Mouse (Mus musculus) kidney, postnatal 10 days (tissue): ENCODE measurements around the gene Ppfibp1.

Experiments used
- DNase-seq: peaks from one replicate; pipeline ENCODE4 v3.0.0; 2021; ENCODE audit warnings: mixed read lengths

Ppfibp1 gene

GRCm38 (mm10) chr6:146883426-146883825 is 4.9 kb upstream of the Ppfibp1 start:
- DNase-seq: no peak

- no peak for DNase-seq
Measured at GRCm38 (mm10) chr6:146884171-146884570, 4.1 kb upstream of the Ppfibp1 start.

- DNase-seq: peak; percentile 76
Measured at GRCm38 (mm10) chr6:146884851-146885250, 3.4 kb upstream of the Ppfibp1 start.

GRCm38 (mm10) chr6:146888660-146889490 is 588 bp downstream of the Ppfibp1 start:
- no peak for DNase-seq

GRCm38 (mm10) chr6:146890215-146890614 is 1.9 kb downstream of the Ppfibp1 start:
- DNase-seq: no peak

- peak; percentile 54 for DNase-seq
Measured at GRCm38 (mm10) chr6:146890633-146891032, 2.3 kb downstream of the Ppfibp1 start.

- no peak for DNase-seq
Measured at GRCm38 (mm10) chr6:146893890-146894289, 5.6 kb downstream of the Ppfibp1 start.

- DNase-seq: no peak
Measured at GRCm38 (mm10) chr6:146898709-146899108, 10.4 kb downstream of the Ppfibp1 start.

- no peak for DNase-seq
Measured at GRCm38 (mm10) chr6:146899647-146900046, 11.4 kb downstream of the Ppfibp1 start.

- DNase-seq: no peak
Measured at GRCm38 (mm10) chr6:146901929-146902328, 13.6 kb downstream of the Ppfibp1 start.

- DNase-seq: no peak
Measured at GRCm38 (mm10) chr6:146903632-146904031, 15.3 kb downstream of the Ppfibp1 start.

GRCm38 (mm10) chr6:146904707-146905106 is 16.4 kb downstream of the Ppfibp1 start:
- DNase-seq: no peak

GRCm38 (mm10) chr6:146906000-146906786 is 17.9 kb downstream of the Ppfibp1 start:
- DNase-seq: no peak

GRCm38 (mm10) chr6:146907061-146907794 is 18.9 kb downstream of the Ppfibp1 start:
- DNase-seq: no peak

GRCm38 (mm10) chr6:146907795-146908190 is 19.5 kb downstream of the Ppfibp1 start:
- DNase-seq: no peak

- DNase-seq: no peak
Measured at GRCm38 (mm10) chr6:146908801-146909200, 20.5 kb downstream of the Ppfibp1 start.

GRCm38 (mm10) chr6:146909725-146910489 is 21.6 kb downstream of the Ppfibp1 start:
- no peak for DNase-seq

GRCm38 (mm10) chr6:146910801-146911200 is 22.5 kb downstream of the Ppfibp1 start:
- DNase-seq: no peak

GRCm38 (mm10) chr6:146912835-146913488 is 24.7 kb downstream of the Ppfibp1 start:
- DNase-seq: peak; percentile 59

- DNase-seq: no peak
Measured at GRCm38 (mm10) chr6:146913489-146914198, 25.4 kb downstream of the Ppfibp1 start.

- no peak for DNase-seq
Measured at GRCm38 (mm10) chr6:146915808-146916207, 27.5 kb downstream of the Ppfibp1 start.
